Mouse (Mus musculus) forebrain, embryonic 11.5 days (tissue): ENCODE data around the gene Pp2d1. TPM values are rescaled to one million over a fixed set of nuclear protein-coding genes. Genes with fewer than 3 reads are reported as not detected.
"Not testable (repeated sequence)": the region's sequence is repeated elsewhere in the genome, so short reads cannot be mapped to it uniquely, and the experiment has no call there.

Experiments used
- ATAC-seq: fragments of 200-750 bp; cut with Nextera tagmentation; replicated peaks from 2 replicates; pipeline ENCODE4 v1.8.0; 2017; ENCODE audit warnings: moderate TSS enrichment; ENCODE audit not compliant: low FRiP score
- DNase-seq: peaks from one replicate; pipeline ENCODE4 v3.0.0-alpha.2; 2017; ENCODE audit warnings: low spot score
- H3K27ac ChIP-seq: fragments of 300-500 bp; sonication (generic); 2 replicates; pipeline ENCODE4 v1.5.1; 2014; ENCODE audit warnings: low read depth, low read length
- H3K27me3 ChIP-seq: fragments of 300-500 bp; sonication (generic); 2 replicates; pipeline ENCODE4 v1.6.1; 2014; ENCODE audit warnings: mild to moderate bottlenecking, low read length, mixed read lengths; ENCODE audit not compliant: control insufficient read depth, insufficient read depth
- H3K36me3 ChIP-seq: fragments of 300-500 bp; sonication (generic); 2 replicates; pipeline ENCODE4 v1.6.1; 2014; ENCODE audit warnings: mild to moderate bottlenecking, low read length, moderate library complexity, mixed read lengths; ENCODE audit not compliant: control insufficient read depth, insufficient read depth
- H3K4me1 ChIP-seq: fragments of 300-500 bp; sonication (generic); replicated peaks from 2 replicates; pipeline ENCODE4 v1.6.1; 2014; ENCODE audit warnings: low read length, mixed read lengths; ENCODE audit not compliant: control insufficient read depth, insufficient read depth
- H3K4me2 ChIP-seq: fragments of 300-500 bp; sonication (generic); 2 replicates; pipeline ENCODE4 v1.6.1; 2014; ENCODE audit warnings: low read depth, mild to moderate bottlenecking, low read length, moderate library complexity, mixed read lengths; ENCODE audit not compliant: severe bottlenecking
- H3K4me3 ChIP-seq: fragments of 300-500 bp; sonication (generic); 2 replicates; pipeline ENCODE4 v1.5.1; 2014; ENCODE audit warnings: low read depth, low read length
- H3K9ac ChIP-seq: fragments of 300-500 bp; sonication (generic); 2 replicates; pipeline ENCODE4 v1.6.1; 2014; ENCODE audit warnings: low read length
- H3K9me3 ChIP-seq: fragments of 300-500 bp; sonication (generic); 2 replicates; pipeline ENCODE4 v1.6.1; 2016; ENCODE audit warnings: low read length, mixed read lengths; ENCODE audit not compliant: control insufficient read depth
- WGBS: fragments of 180-500 bp; shearing (Covaris S2); extraction: QIAGEN DNeasy Blood & Tissue Kit; methylation state at CpG from one replicate; pipeline ENCODE4 v1.1.7; 2014; 5-methylcytosine and 5-hydroxymethylcytosine counted together
- polyA plus RNA-seq: library from polyadenylated mRNA; unstranded; fragments of >200 nt; fragmentation: Nextera tagmentation; extraction: Ambion mirVana; gene quantifications from 2 replicates; pipeline ENCODE4 v1.2.1, GENCODE M21; 2014

Gene Pp2d1
- 0.47 and 0.49 TPM in 2 replicates for polyA plus RNA-seq

DNA sequence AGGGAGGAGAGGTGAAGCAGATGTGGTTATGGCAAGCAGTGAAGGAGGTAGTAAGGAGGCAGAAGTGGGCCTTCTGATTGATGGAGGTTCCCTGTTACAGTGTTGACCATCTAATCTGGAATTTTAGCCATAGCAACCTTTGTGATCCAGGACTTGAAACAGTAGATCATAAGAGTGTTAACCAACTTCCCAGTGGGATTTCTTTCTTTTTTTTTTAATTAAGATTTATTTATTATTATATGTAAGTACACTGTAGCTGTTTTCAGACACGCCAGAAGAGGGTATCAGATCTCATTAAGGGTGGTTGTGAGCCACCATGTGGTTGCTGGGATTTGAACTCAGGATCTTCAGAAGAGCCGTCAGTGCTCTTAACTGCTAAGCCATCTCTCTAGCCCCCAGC lies at the start of gene Pp2d1:
Gene Pp2d1 (minus strand): TSS at position 101 of the 400 bp plus-strand sequence.
- H3K36me3 ChIP-seq, H3K9ac ChIP-seq, H3K4me1 ChIP-seq, H3K9me3 ChIP-seq, DNase-seq, H3K4me2 ChIP-seq, H3K27me3 ChIP-seq, ATAC-seq, H3K27ac ChIP-seq, H3K4me3 ChIP-seq: not testable (repeated sequence)
- WGBS = 79% methylated on average over 2 of the region's 2 CpGs

DNA sequence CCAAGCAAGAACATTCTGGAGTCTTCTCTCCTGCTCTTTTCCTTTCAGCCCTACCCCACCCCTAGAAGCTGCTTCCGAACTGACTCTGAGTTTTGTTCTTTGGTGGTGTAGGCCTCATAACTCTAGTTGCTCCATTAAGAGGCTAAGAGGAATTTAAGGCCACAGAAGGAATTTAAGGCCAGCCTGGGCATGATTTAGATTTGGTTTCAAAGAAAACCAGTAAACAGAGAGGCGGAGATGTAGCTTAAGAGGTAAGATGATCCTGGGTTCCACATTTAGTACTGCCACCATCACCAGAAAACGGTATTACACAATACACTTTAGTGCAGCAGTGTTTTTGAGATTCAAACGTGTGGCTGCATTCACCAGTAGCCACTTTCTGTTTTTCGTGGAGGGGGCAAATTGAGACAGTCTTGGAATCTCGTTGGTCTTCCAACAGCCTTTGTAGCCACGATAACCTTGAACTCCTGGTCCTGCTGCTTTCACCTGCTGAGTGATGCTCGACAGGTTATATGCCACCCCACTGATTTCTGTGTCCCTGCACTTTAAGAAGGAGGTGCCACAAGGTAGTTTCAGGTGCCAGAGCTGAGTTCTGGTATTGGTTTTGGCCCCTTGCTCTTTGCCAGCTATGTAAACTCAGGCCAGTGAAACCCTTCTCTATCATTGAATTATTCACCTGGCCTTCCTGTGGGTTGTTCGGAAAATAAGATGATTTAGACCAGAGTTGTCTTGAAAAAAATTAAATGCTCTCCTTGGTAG lies 49.0 kb upstream of the Pp2d1 start:
- ATAC-seq (no peak), DNase-seq (no peak)
- Histone ChIP-seq H3K4me2 (no peak overlapping the region), H3K27me3 (no peaks in the 10 kb centered on the region), H3K4me1 (no peaks in the 10 kb centered on the region), H3K9ac (no peak overlapping the region), H3K4me3 (no peak overlapping the region), H3K36me3 (no peaks in the 10 kb centered on the region), H3K9me3 (no peaks in the 10 kb centered on the region), H3K27ac (no peak overlapping the region)
- 88% methylated on average over 9 of the region's 9 CpGs for WGBS

DNA sequence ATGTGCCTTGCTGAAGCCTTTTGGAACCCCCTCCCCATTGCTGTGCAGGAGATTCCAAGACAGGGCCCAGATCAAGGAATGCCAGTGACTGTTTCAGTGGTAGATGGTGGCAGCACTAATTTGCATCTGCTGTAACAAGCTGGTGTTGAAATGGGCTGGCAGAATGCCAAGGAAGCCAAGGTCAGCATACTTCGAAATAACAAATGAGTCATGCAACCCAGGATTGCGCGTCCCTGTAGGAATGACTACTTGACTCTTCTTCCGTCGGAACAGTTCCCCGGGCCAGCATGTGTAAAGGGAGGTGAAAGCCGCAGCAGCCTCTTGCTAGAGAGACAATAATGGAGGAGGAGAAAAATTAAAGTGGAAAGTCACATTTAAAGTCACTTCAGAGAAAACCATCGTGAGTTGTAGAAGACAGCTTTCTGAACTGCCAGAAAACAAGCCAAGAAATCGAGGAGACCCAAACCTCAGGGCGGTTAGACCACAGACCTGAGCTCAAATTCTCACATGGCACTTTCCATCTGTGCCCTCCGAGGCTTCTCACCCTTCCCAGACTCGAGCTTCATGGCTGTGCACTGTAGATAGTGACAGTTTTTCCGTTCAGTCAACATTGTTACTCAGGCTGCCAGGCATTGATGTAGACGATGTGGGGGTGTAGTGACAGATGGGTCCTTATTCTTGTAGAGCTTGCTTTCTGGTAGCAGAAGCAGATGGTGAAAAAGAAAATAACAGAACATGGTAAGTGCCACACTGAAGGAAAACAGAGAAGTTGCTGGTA lies 48.0 kb upstream of the Pp2d1 start:
- H3K27ac ChIP-seq = no peak overlapping the region

DNA sequence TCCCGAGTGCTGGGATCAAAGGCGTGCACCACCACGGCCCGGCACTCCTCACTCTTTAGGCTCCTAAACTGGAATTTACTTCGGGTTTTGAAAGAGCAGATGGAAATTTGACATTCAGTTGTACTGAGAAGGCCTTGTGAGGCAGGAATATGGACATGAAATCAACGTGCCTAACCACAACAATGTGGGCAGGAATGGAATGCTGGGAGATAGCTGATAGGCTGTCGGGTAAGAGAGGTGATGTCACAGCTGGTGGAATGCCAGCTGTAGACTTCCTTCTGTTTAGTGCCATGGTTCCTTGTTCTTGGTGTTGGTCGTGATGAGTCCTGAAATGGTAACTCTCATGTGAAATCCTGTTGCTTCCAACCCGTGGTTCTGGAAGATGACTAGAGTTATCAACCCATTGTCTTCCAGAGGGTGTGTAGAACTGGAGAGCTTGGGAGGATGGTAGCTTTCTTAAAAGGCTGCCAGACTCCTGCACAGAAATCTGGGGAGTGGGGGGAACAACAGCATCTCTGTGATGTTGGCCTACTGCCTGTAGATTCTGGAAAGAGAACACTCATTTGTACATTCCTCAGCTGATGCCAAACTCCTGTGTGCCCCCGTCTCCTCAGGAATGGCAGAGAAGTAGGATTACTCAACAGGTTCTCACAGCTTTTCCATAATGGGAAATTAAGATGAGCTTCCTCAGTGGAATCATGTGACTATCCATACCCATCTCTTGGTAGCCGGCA lies 44.8 kb upstream of the Pp2d1 start:
- Histone ChIP-seq H3K9me3 (no peaks in the 10 kb centered on the region), H3K27ac (no peak overlapping the region), H3K9ac (no peak overlapping the region), H3K36me3 (no peaks in the 10 kb centered on the region), H3K4me1 (no peaks in the 10 kb centered on the region), H3K27me3 (no peaks in the 10 kb centered on the region), H3K4me2 (no peak overlapping the region), H3K4me3 (no peak overlapping the region)
- no peak for ATAC-seq
- 89% methylated on average over 11 of the region's 11 CpGs for WGBS
- no peak for DNase-seq

More for the DNA sequence above, 48.0 kb upstream of the Pp2d1 start:
- no peak overlapping the region for H3K4me3 ChIP-seq
- no peak for DNase-seq
- H3K9me3 ChIP-seq = no peaks in the 10 kb centered on the region
- H3K4me2 ChIP-seq = no peak overlapping the region
- ATAC-seq = peak; percentile 52; the same call in 1 of the 2 replicates
- 86% methylated on average over 14 of the region's 14 CpGs for WGBS
- no peak overlapping the region for H3K9ac ChIP-seq
- no peaks in the 10 kb centered on the region for H3K4me1 ChIP-seq
- H3K27me3 ChIP-seq = no peaks in the 10 kb centered on the region
- H3K36me3 ChIP-seq = no peaks in the 10 kb centered on the region

DNA sequence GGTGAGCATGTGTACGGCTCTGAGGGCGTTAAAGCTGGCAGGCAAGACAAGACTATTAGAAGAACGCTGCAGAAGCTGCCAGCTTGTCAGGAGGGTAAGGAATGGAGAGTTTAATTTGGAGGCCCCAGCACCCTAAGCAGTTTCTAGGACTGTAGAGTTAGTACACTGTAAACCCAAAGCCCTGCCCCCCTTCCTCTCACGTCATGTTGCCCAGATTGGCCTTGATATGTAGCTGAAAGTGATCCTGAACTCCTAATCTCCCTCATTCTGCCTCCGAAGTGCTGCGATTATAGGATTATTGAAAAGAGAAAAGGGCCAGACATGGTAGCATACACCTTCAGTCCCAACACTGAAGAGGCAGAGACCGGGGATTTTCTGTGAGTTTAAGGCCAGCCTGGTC lies 43.6 kb upstream of the Pp2d1 start:
- Histone ChIP-seq H3K9me3 (no peaks in the 10 kb centered on the region), H3K4me2 (no peak overlapping the region), H3K4me3 (no peak overlapping the region), H3K9ac (no peak overlapping the region), H3K27ac (no peak overlapping the region), H3K36me3 (no peaks in the 10 kb centered on the region), H3K27me3 (no peaks in the 10 kb centered on the region), H3K4me1 (no peaks in the 10 kb centered on the region; the same call in 1 of the 2 replicates)
- DNase-seq (no peak), ATAC-seq (no peak)
- 93% methylated on average over 7 of the region's 7 CpGs for WGBS

DNA sequence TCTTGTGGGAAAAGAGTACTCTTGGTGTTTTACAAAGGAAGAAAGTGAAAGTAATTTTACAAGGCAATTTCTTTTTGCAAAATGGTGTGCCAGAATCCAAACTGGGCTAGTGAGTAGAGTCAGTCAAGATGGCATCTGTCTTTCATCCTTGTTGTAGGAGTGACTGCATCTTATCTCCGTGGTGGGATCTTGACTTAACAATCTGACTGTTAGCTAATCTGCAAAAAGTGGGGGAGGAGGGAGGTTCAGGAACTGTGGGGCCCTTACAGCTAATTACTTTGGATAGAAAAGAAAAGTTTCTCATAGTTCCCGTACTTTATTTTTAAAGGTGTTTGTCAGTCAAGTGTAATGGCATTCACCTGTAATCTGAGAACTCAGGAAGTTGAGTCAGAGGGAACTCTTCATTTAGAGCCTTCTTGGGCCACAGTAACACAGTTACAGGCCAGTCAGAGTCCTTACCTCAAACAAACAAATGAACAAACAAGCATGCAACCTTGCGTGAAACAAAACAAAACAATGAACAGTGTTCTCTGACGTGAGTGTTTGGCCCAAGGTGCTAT lies 42.9 kb upstream of the Pp2d1 start:
- ATAC-seq (no peak), DNase-seq (no peak)
- no peaks in the 10 kb centered on the region for H3K36me3 ChIP-seq
- no peak overlapping the region for H3K4me3 ChIP-seq
- no peak overlapping the region for H3K4me2 ChIP-seq
- no peak overlapping the region for H3K27ac ChIP-seq
- 68% methylated on average over 4 of the region's 4 CpGs for WGBS
- no peaks in the 10 kb centered on the region for H3K9me3 ChIP-seq
- no peak overlapping the region for H3K9ac ChIP-seq
- no peaks in the 10 kb centered on the region; the same call in 1 of the 2 replicates for H3K4me1 ChIP-seq
- H3K27me3 ChIP-seq = no peaks in the 10 kb centered on the region

DNA sequence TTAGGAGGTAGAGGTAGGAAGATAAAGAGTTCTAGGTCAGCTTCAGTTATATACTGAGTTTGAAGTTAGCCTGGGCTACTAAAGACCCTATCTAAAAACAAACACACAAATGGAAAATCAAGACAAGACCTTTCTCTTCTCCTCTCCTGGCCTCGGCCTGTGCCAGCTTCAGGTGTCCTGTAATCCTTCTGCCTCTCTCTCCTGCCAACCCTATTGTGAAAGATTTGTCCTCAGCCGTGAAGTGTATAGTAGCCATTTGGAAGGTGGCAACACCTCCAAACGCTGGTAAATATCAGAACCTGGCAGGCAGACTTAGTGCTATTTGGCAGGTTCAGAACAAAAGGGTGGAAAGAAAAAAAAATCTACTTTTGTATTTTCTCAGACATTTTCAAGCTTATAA lies 41.0 kb upstream of the Pp2d1 start:
- no peak overlapping the region for H3K9ac ChIP-seq
- no peak overlapping the region for H3K4me2 ChIP-seq
- DNase-seq (no peak), ATAC-seq (no peak)
- no peaks in the 10 kb centered on the region for H3K9me3 ChIP-seq
- no peaks in the 10 kb centered on the region; the same call in 1 of the 2 replicates for H3K4me1 ChIP-seq
- no peak overlapping the region for H3K27ac ChIP-seq
- no peaks in the 10 kb centered on the region for H3K36me3 ChIP-seq
- H3K27me3 ChIP-seq = no peaks in the 10 kb centered on the region
- no peak overlapping the region for H3K4me3 ChIP-seq
- 71% methylated on average over 3 of the region's 3 CpGs for WGBS

DNA sequence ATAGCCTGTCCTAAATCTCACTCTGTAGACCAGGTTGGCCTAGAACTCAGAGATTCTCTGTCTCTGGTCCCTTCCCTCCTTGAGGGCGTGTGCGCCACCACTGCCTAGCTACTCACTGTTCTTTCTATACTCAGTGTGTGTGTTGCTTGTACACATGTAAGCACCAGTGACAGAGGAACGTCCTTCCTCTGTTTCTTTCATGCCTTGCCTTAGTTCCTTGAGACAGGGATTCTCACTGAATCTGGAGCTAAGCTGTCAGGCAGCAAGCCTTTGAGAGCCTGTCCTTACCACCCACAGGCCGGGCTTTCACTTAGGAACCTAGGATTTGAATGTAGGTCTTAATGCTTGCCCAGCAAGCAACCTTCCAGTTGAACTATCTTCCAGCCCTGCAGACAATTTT lies 40.4 kb upstream of the Pp2d1 start:
- ATAC-seq (no peak), DNase-seq (no peak)
- WGBS = 38% methylated on average over 4 of the region's 4 CpGs
- no peak overlapping the region for H3K4me3 ChIP-seq
- H3K4me2 ChIP-seq = no peak overlapping the region
- no peak overlapping the region for H3K9ac ChIP-seq
- no peak overlapping the region for H3K27ac ChIP-seq
- no peaks in the 10 kb centered on the region for H3K27me3 ChIP-seq
- H3K9me3 ChIP-seq = no peaks in the 10 kb centered on the region
- H3K4me1 ChIP-seq = no peaks in the 10 kb centered on the region; the same call in 1 of the 2 replicates
- H3K36me3 ChIP-seq = no peaks in the 10 kb centered on the region
